Mouse (Mus musculus) adrenal gland, adult (tissue): ENCODE data around the gene Gabarap.

ENCODE experiments used
- DNase-seq, 2 experiments: peaks; one replicate each; pipeline ENCODE4 v3.0.0; 2022 to 2023; ENCODE audit warnings: low spot score in 1 of 2; ENCODE audit not compliant: inconsistent age in 2 of 2

Gabarap gene

GRCm38 (mm10) chr11:70042309-70043085 lies 51.6 kb downstream of the Gabarap start:
- DNase-seq: no peak

- no peak for DNase-seq
Measured at GRCm38 (mm10) chr11:70043665-70044064, 52.7 kb downstream of the Gabarap start.
